Mouse (Mus musculus): Measurements from ENCODE around the gene Synj2. TPM values are rescaled to one million over a fixed set of nuclear protein-coding genes. Genes with fewer than 3 reads are reported as not detected.

Synj2 gene
- polyA plus RNA-seq, 1 experiment from 2014 or later: 3.5 TPM

GRCm38 (mm10) chr17:5985271-5985670 is 44.2 kb downstream of the Synj2 start:
- H3K36me3 ChIP-seq (ENCODE audit: control insufficient read depth, insufficient read depth, low read length): no peaks in the 10 kb centered on the region
- 83% methylated on average over 1 of the region's 1 CpGs for WGBS
- H3K27ac ChIP-seq (ENCODE audit: low read length): no peak overlapping the region
- no peak for ATAC-seq
- H3K4me1 ChIP-seq (ENCODE audit: control insufficient read depth, insufficient read depth, low read length): peaks cover 9% of the 10 kb centered on the region; the same call in 1 of the 2 replicates
- no peak overlapping the region for H3K9ac ChIP-seq (ENCODE audit: low read depth, low read length)
- no peaks in the 10 kb centered on the region for H3K27me3 ChIP-seq (replicated peaks; ENCODE audit: control insufficient read depth, insufficient read depth, low read length)
- no peak overlapping the region for H3K4me2 ChIP-seq (ENCODE audit: low read depth, low read length)
- H3K4me3 ChIP-seq (ENCODE audit: low read length): no peak overlapping the region
- no peaks in the 10 kb centered on the region for H3K9me3 ChIP-seq (ENCODE audit: control insufficient read depth, low read length)

GRCm38 (mm10) chr17:5987271-5988056 is 46.4 kb downstream of the Synj2 start:
- H3K4me2 ChIP-seq (ENCODE audit: low read depth, low read length): no peak overlapping the region
- 0 out of 2 replicates have a peak, but pooled peaks have one; percentile 19 for ATAC-seq
- WGBS: 49% methylated on average over 11 of the region's 11 CpGs

GRCm38 (mm10) chr17:5988102-5988501 is 47.0 kb downstream of the Synj2 start:
- 77% methylated on average over 4 of the region's 4 CpGs for WGBS
- Histone ChIP-seq H3K27ac (ENCODE audit: low read length) (no peak overlapping the region), H3K27me3 (replicated peaks; ENCODE audit: control insufficient read depth, insufficient read depth, low read length) (no peaks in the 10 kb centered on the region), H3K9ac (ENCODE audit: low read depth, low read length) (no peak overlapping the region), H3K4me2 (ENCODE audit: low read depth, low read length) (no peak overlapping the region), H3K9me3 (ENCODE audit: control insufficient read depth, low read length) (no peaks in the 10 kb centered on the region), H3K4me1 (ENCODE audit: control insufficient read depth, insufficient read depth, low read length) (peaks cover 9% of the 10 kb centered on the region; the same call in 1 of the 2 replicates), H3K36me3 (ENCODE audit: control insufficient read depth, insufficient read depth, low read length) (no peaks in the 10 kb centered on the region), H3K4me3 (ENCODE audit: low read length) (no peak overlapping the region)
- no peak for ATAC-seq

More at GRCm38 (mm10) chr17:5987271-5988056, 46.4 kb downstream of the Synj2 start:
- Histone ChIP-seq H3K4me3 (ENCODE audit: low read length) (no peak overlapping the region), H3K4me1 (ENCODE audit: control insufficient read depth, insufficient read depth, low read length) (peaks cover 9% of the 10 kb centered on the region; the same call in 1 of the 2 replicates), H3K27me3 (replicated peaks; ENCODE audit: control insufficient read depth, insufficient read depth, low read length) (no peaks in the 10 kb centered on the region), H3K27ac (ENCODE audit: low read length) (no peak overlapping the region), H3K36me3 (ENCODE audit: control insufficient read depth, insufficient read depth, low read length) (no peaks in the 10 kb centered on the region), H3K9me3 (ENCODE audit: control insufficient read depth, low read length) (no peaks in the 10 kb centered on the region), H3K9ac (ENCODE audit: low read depth, low read length) (no peak overlapping the region)

- Histone ChIP-seq H3K36me3 (ENCODE audit: control insufficient read depth, insufficient read depth, low read length) (no peaks in the 10 kb centered on the region), H3K4me2 (ENCODE audit: low read depth, low read length) (no peak overlapping the region), H3K9me3 (ENCODE audit: control insufficient read depth, low read length) (no peaks in the 10 kb centered on the region), H3K4me1 (ENCODE audit: control insufficient read depth, insufficient read depth, low read length) (peaks cover 8% of the 10 kb centered on the region; the same call in 1 of the 2 replicates), H3K9ac (ENCODE audit: low read depth, low read length) (no peak overlapping the region), H3K27ac (ENCODE audit: low read length) (no peak overlapping the region), H3K4me3 (ENCODE audit: low read length) (no peak overlapping the region), H3K27me3 (replicated peaks; ENCODE audit: control insufficient read depth, insufficient read depth, low read length) (no peaks in the 10 kb centered on the region)
- 78% methylated on average over 5 of the region's 5 CpGs for WGBS
- ATAC-seq: no peak
These were observed 51.9 kb downstream of the Synj2 start for GRCm38 (mm10) chr17:5992866-5993580.

- 73% methylated on average over 3 of the region's 3 CpGs for WGBS
- H3K27me3 ChIP-seq (replicated peaks; ENCODE audit: control insufficient read depth, insufficient read depth, low read length): no peaks in the 10 kb centered on the region
- no peak overlapping the region for H3K27ac ChIP-seq (ENCODE audit: low read length)
- ATAC-seq: no peak
- H3K4me2 ChIP-seq (ENCODE audit: low read depth, low read length): no peak overlapping the region
- H3K4me1 ChIP-seq (ENCODE audit: control insufficient read depth, insufficient read depth, low read length): peaks cover 8% of the 10 kb centered on the region; the same call in 1 of the 2 replicates
- H3K4me3 ChIP-seq (ENCODE audit: low read length): no peak overlapping the region
- no peaks in the 10 kb centered on the region for H3K9me3 ChIP-seq (ENCODE audit: control insufficient read depth, low read length)
- no peaks in the 10 kb centered on the region for H3K36me3 ChIP-seq (ENCODE audit: control insufficient read depth, insufficient read depth, low read length)
- no peak overlapping the region for H3K9ac ChIP-seq (ENCODE audit: low read depth, low read length)
These were observed 52.6 kb downstream of the Synj2 start for GRCm38 (mm10) chr17:5993581-5994260.

- H3K27me3 ChIP-seq (replicated peaks; ENCODE audit: control insufficient read depth, insufficient read depth, low read length): no peaks in the 10 kb centered on the region
- H3K36me3 ChIP-seq (ENCODE audit: control insufficient read depth, insufficient read depth, low read length): no peaks in the 10 kb centered on the region
- WGBS: 66% methylated on average over 6 of the region's 6 CpGs
- H3K4me3 ChIP-seq (ENCODE audit: low read length): no peak overlapping the region
- H3K9ac ChIP-seq (ENCODE audit: low read depth, low read length): no peak overlapping the region
- ATAC-seq: no peak
- H3K27ac ChIP-seq (ENCODE audit: low read length): no peak overlapping the region
- H3K4me2 ChIP-seq (ENCODE audit: low read depth, low read length): no peak overlapping the region
- peaks cover 8% of the 10 kb centered on the region; the same call in 1 of the 2 replicates for H3K4me1 ChIP-seq (ENCODE audit: control insufficient read depth, insufficient read depth, low read length)
- no peaks in the 10 kb centered on the region for H3K9me3 ChIP-seq (ENCODE audit: control insufficient read depth, low read length)
These were observed 53.5 kb downstream of the Synj2 start for GRCm38 (mm10) chr17:5994606-5995005.

- 85% methylated on average over 14 of the region's 14 CpGs for WGBS
- no peak overlapping the region for H3K9ac ChIP-seq (ENCODE audit: low read depth, low read length)
These were observed 55.5 kb downstream of the Synj2 start for GRCm38 (mm10) chr17:5996589-5996988.

GRCm38 (mm10) chr17:5997380-5998234 is 56.5 kb downstream of the Synj2 start:
- Histone ChIP-seq H3K4me3 (ENCODE audit: low read length) (no peak overlapping the region), H3K27ac (ENCODE audit: low read length) (no peak overlapping the region), H3K4me1 (ENCODE audit: control insufficient read depth, insufficient read depth, low read length) (peaks cover 8% of the 10 kb centered on the region; the same call in 1 of the 2 replicates), H3K9ac (ENCODE audit: low read depth, low read length) (no peak overlapping the region), H3K9me3 (ENCODE audit: control insufficient read depth, low read length) (no peaks in the 10 kb centered on the region), H3K27me3 (replicated peaks; ENCODE audit: control insufficient read depth, insufficient read depth, low read length) (no peaks in the 10 kb centered on the region), H3K4me2 (ENCODE audit: low read depth, low read length) (no peak overlapping the region), H3K36me3 (ENCODE audit: control insufficient read depth, insufficient read depth, low read length) (no peaks in the 10 kb centered on the region)
- peak; percentile 67 for ATAC-seq
- 64% methylated on average over 16 of the region's 16 CpGs for WGBS

More at GRCm38 (mm10) chr17:5996589-5996988, 55.5 kb downstream of the Synj2 start:
- Histone ChIP-seq H3K4me1 (ENCODE audit: control insufficient read depth, insufficient read depth, low read length) (peaks cover 8% of the 10 kb centered on the region; the same call in 1 of the 2 replicates), H3K9me3 (ENCODE audit: control insufficient read depth, low read length) (no peaks in the 10 kb centered on the region), H3K4me3 (ENCODE audit: low read length) (no peak overlapping the region), H3K4me2 (ENCODE audit: low read depth, low read length) (no peak overlapping the region), H3K36me3 (ENCODE audit: control insufficient read depth, insufficient read depth, low read length) (no peaks in the 10 kb centered on the region), H3K27me3 (replicated peaks; ENCODE audit: control insufficient read depth, insufficient read depth, low read length) (no peaks in the 10 kb centered on the region), H3K27ac (ENCODE audit: low read length) (no peak overlapping the region)
- ATAC-seq: no peak
